Mouse (Mus musculus) retina, postnatal 7 days (tissue): ENCODE measurements around the gene Taf1a.
"Not testable (repeated sequence)": the region's sequence is repeated elsewhere in the genome, so short reads cannot be mapped to it uniquely, and the experiment has no call there.

Experiments used
- DNase-seq: peaks from one replicate; pipeline ENCODE4 v3.0.0-alpha.2; 2012; ENCODE audit warnings: low read depth, low spot score

Taf1a gene

DNA sequence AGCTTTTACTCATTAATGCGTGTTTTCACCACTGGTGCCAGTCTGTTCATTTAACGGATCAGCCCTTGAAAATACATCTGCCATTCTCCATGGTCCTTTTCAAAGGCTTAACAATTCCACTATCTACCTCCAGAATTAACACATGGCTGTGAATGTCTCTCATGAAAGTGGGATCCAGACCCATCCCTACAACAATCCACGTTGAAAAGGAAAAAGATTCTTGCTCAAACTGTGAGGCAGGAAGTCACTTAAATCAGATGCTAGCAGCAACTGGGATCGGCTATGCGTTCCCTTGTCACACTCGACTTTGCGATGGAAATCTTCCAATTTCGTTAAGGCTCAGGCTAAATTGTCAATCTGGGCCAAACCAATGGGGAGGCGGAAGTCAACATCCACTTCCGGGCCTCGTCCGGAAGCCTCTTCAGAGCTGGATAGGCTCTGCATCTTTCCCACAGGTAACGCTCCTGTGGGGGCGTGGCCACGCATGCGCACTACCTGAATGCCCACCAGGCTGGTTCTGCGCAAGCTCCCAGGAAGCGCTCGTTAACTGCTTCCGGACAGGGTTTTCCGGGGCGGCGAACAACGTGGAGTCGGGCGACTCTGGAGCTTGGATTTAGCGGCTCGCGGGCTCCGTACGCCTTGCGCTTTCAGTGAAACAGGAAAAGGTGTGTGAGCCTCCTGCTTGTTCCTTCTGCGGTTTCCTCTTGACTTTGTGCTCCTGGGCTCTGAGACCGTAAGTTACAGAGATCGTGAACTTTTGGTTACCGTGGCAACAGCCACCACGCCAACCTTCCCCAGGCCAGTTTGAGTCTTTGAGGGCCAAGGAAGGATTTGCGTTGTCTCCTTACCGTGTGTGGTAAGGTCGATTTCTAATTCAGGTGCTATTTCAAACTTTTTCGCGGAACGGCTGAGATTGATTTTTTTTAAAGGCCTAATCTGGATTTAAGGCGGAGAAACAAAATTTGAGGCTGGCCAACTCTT, at the start of gene Taf1a:
Taf1a (plus strand) TSS at position 556 of the 981 bp plus-strand sequence.
- peak; percentile 92 for DNase-seq

DNA sequence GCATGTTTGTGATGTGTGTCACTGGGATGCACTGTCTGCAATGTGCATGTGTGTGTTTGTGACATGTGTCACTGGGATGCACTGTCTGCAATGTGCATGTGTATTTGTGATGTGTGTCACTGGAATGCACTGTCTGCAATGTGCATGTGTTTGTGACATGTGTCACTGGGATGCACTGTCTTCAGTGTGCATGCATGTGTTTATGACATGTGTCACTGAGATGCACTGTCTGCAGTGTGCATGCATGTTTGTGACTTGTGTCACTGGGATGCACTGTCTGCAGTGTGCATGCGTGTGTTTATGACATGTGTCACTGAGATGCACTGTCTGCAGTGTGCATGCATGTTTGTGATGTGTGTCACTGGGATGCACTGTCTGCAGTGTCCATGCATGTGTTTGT, 45.9 kb upstream of the Taf1a start:
- not testable (repeated sequence) for DNase-seq

DNA sequence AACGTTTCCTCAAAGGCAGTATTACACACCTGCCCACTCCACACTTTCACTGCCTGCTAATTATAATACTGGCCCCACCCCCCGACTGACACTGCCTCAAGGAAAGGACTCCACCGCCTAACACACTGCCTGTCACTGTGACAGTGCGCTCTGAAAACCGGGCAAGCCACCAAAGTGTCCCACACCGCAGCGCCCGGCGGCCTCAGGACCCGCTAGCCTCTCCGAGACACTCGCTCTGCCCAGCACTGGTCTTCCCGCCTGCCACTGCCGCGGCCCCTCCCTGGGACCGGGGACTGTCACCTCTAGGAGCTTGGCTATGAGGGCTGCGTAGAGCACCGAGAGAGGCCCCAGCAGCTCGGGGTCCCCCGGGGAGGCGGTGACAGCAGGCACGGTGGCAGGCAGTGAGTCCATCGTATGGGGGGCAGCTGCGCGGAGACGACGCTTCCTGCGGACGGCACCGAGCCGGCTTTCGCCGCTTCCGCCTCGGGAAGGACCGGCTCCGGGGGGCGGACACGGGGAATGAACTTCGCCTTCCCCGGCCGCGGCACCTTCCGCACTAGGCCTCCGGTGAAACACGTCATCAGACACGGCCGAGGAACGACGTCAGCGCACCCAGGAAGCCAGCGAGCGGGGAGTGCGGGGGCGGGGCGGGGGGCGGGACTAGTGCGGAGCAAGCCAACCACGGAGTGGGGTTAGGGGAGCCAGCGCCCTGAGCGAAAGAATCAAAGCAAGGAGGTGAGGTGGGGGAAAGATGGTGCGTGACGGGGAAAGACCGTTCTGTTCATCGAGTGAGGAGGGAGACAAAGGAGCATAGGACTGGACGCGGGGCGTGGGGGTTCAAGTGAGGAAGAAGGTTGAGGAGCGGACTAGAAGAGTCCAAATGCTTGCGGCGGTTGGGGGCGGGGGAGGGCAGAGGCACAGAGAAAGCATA, 43.6 kb upstream of the Taf1a start:
- peak; percentile 84 for DNase-seq

DNA sequence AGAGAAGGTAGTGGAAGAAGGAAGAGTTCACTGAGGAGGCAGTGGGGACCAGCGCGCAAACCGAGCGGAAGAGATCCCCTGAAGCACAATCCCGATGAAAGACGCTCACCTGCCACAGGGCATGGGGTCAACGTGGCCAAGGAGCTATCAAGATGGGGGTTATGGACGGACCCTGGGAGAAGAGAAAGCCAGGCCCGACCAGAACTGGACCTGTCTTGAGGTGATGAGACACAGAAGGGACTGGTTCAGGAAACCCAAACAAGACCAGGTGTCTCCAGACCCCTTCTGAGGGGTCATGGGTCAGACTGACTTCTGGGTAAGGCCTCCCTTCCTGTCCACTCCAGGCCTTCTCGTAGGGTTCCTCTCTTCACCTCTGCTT, 43.0 kb upstream of the Taf1a start:
- no peak for DNase-seq

DNA sequence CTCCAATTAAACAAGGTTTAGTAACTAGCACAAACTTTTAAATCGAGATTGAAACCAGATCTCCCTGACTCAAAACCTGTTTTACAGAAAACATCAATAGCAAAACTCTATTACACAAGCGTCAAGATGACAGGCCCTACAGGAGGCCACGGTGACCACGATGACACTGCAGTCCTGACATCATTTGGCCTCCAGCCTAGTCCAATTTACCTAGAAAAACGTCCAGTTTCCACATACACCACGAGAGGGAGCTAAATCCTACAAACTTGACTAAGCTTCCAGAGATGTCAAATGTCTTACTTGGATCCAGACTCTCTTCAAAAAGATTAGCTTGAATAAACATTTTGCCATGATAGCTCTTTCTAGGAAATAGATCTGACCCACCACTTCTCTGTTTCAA, 38.9 kb upstream of the Taf1a start:
- peak; percentile 57 for DNase-seq

DNA sequence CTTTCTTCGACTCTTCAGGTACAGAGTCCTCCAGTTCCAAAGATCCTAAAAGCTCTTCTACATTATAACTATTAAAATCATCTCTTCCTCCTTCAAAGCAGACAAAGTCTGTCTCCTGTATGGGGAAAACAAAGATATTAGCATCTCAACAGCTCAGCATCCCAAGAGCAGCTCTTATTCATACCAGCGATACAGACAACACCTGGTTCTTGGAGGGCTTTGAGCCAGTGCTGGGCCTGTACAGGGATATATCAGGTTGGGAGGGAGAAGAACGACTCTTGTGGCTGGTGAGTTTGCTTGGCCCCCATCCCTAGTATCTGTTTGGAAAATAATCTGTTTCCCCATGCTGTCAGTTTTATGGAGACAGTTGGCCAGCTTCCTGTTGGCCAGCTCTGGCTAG, 29.9 kb upstream of the Taf1a start:
- DNase-seq: no peak

DNA sequence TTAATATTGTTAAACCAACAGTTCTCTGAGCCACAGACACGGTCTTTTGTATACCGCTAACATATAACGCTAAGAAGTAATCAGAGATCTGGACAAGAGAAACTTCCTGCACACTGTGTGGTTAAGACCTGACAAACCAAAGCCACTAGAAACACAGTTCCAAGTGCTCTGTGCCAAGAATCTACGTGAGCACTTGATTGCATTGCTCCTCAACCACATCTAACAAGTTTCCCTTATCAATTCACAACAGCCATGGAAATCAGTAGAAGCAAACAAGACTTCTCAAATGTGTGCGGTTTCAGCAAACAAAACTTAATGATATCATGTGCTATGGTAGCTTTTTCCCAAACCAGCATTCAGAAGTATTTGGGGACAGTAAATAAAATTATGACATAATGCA, 26.5 kb upstream of the Taf1a start:
- DNase-seq: no peak

DNA sequence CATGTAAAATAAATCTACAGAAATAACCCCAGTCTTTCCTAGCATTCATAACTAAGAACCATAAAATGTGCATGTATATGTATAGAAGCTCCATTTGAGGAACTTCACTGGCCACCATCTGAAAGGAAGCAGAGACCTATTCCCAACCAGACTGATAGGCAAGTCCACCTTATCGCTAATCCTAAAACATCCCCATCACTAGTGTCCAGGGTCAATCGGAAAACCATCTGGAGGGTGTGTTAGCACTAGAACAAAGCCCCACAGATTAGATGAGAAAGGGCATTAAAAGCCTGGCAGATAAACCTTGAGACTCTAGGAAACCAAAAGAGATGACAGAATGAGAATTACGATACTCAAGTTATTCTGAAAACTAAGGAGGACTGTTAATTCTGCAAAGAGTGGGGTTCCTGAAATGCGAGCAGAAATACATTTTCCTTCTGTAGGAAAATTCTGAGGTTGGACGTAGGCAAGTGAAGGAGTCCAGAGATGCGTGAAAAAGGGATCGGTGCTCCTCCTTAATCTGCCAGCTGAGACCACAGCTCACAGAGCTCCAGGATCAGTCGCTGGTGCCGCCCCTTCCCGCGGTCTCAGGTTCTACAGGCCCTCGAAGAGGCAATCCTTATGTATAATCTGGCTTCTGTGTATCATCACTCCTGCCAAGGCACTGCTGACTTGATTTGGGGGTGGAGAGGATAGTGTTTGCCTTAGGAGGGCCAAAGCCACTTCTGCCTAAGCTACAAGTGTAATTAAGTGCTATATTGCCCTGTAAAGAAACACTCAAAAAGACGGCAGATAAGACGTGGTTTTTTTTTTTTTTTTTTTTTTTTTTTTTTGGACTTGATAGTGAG, 25.8 kb upstream of the Taf1a start:
- DNase-seq: no peak

DNA sequence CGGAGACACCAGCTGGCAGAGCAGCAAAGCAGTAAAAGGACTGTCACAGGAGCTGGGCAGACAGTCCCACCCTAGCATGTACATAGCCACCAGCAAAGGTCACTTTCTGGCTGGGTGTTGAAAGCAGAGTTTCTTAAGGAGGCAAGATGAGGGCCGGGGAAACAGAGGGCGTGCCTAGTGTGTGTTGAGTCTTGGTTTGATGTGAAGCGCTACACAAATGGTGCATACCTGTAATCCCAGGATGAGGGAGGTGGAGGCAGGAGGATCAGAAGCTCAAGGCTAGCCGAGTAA, 25.3 kb upstream of the Taf1a start:
- DNase-seq: no peak

DNA sequence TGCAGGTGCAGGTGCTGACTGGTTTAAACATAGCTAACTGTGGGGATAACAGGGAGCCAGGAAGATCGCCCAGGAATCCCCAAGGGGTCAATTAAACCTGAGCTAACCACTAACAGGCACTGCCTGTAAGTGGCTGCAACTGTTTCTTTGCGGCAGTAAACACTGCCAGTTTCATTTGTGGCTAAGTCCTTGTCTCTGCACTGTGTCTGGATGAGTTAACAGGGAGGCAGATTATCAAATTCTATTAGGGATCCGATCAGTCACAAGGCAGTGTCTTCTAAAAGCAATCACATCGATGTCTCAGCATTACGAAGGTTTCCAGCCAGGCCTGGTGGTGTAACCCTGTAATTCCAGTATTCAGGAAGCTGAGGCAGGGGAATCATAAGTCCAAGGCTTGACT, 22.4 kb upstream of the Taf1a start:
- no peak for DNase-seq

DNA sequence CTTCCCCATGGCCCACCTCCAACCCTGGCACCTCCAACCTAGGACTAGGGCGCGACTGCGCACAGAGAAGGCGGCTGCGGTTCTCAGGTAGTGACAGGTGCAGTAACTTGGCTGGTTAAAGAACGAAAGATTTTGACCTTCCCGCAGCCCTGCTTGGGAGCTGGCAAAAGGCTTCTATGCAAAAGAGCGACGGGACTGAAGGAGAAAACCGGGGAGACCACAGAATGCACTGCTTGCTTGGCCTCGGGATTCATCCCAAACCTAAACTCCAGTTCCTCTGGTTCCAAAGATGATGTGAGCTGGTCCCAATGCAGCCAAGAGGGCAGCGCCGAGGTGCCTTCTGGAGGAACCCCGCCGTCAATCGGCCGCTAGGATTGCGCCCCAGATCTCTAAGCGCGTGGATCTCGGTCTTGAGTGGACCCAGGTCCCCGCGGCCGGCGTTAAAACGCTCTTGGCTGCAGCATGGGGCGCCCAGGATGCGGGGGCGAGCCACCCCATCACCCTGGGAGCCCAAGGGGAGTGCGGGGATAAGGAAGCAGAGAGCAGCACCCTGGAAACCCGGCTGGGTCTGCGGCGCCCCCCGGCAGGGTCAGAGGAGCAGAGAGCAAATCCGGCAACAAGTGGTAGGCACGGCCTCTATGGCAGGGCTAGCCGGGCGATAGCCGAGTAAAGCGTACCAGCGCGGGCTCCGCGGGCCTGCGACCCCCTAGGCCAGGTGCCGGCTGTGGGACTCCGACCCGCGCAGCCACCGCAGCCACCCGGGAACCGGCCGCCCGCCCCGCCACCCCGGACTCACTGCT, 20.0 kb upstream of the Taf1a start:
- no peak for DNase-seq

DNA sequence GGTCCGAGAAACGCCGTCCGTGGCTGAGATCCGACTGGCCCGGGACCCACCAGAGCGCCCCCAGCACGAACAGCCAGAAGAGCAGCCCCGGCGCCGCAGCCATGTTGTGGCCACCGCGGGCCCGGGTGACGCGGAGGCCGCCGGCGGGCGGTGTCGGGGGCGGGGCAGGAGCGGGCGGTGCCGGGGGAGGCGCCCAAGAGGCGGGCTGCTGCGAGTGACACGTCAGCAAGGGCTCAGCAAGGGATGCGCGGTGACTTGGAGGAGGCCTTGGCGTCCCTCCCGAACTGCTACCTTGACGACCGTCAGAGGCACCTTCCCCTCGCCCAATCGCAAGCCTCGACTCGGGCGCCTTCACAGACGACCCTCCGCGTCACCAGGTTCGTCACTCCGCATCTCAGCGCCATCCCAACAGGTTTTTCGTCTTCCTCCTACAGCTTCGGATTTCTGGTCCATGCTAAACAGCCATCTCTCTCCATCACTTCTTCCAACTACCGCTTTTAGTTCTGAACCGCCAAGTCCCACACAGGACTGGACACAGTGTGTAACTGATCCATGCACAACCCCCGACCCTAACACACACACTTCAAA, 19.3 kb upstream of the Taf1a start, which contains the start of gene Mia3:
Mia3 (minus strand) TSS at position 127 of the 588 bp plus-strand sequence.
- DNase-seq: peak; percentile 78

DNA sequence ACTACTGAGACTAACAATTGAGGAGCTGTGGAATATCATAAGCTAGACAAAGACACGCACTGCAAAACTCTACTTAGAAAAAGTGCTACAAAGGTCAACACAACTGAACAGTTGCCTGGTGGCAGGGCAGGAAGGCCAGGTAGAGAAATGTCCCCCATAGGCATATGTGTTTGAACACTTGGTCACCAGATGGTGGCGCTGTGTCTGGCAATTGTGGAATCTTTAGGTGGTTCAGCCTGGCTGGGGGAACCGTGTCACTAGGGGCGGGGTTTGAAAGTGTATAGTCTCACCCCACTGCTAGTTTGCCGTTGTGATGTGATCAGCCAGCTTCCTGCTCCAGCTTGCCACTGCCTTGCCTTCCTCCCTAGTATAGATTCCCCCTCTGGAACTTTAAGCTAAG, 14.1 kb upstream of the Taf1a start:
- DNase-seq: no peak

DNA sequence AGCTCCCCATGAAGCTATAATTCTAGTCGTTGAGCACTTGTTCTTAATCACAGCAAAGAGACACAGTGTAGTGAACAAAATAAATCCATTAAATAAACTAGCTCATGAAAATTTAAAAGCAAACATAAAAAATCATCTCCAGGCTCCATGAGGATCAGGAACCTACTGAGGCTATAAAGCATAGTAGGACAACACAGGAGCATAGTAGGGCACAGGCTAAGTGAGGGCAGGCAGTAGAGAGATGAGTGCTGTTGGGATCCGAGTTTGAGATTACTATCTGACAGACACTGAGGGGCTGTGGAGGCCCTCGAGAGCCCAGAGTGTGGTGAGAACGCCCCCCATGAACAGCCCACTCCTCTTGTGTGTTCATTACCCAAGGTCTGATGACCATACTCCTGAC, 11.7 kb upstream of the Taf1a start:
- no peak for DNase-seq

DNA sequence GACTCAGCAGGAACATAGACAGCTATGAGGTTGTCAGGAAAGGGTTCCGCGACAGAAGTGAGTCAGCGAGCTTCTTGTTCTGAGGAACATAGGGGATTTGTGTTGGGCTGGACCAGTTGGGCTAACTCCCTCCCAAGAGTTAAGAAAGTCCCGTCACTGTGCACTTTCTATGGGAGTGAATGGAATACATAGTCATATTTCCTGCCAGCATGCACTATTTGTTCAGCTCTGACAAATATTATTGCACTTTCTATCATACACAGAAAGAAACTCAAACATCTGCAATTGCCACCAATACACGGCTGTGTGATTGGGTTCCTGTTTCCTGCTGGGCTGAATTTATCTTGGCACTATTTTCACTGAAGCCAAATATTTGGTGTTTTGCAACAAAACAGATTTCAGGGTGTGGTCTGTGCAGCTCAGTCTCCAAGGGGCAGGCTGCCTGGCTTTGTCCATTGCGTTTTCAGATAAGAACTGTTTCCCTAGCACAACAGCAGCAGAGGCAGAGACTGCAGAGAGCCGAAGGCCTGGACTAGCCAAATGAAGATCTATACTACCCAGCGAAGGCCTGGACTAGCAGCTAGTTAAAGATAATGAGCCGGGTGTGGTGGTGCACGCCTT, 10.3 kb upstream of the Taf1a start:
- DNase-seq: no peak

DNA sequence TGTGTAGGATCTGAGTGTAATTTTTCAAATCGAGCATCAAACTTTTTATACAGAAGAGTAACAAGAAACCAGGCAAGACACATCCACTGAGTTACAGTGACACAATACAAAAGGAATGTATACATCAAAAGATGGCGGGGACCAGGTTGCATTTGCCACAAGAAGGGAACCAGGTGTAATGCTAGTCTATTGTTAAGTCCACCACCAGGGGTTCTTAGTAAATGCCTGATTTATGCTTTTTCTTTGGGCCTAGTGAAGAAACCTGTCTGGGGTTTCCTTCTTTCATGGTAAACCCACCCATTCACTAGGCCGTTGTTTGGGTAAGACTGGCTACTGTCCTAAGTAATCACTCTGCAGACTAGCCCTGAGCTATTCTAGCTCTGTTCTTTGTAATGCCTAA, 9.4 kb upstream of the Taf1a start:
- DNase-seq: not testable (repeated sequence)

DNA sequence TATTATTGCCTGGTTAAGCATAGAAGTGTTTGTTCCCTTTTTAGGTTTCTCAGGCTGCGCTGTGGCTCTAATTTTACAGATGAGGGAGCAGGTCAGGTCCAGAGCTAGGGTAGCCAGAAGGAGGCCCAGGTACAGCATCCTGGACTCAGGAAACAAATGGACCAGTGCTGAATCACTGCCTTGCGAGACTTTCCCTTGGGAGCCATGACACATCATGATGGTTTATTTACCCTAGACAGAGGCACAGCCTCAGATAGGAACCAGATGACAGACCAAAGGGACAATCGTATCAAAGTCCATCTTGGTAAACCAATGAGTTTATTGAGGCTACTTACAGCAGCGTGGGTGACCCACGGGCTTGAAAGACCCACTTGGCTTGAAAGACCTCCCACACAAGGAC, 7.0 kb upstream of the Taf1a start:
- DNase-seq: no peak

DNA sequence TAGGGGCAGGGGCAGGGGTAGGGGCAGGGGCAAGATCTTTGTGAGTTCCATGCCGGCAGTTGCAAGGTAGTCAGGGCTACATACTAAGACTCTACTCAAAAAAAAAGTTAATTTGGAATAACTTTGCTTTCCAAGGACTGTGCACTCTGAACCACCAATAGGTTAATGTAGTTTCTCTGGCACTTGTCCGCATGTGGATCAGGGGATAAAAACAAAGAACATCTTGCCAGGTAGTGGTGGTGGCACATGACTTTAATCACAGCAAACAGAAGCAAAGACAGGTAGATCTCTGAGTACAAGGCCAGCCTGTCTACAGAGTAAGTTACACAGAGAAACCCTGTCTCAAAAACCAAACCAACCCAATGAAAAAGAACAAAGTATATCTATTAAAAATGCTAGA, 6.2 kb upstream of the Taf1a start:
- no peak for DNase-seq

DNA sequence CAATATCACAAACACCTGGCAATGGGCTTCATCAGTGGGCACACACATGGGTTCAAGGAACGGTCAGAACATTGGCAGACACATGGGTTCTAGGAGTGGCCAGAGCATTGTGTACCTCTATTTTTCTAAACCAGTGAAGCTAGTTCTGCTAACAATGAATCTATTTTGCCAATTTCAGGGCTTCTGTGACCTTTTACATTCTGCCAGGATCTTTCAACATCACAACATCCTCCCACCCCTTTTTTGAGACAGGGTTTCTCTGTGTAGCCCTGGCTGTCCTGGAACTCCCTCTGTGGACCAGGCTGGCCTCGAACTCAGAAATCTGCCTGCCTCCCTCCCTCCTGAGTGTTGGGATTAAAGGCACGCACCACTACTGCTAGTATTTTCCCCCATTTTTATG, 1.4 kb upstream of the Taf1a start:
- DNase-seq: not testable (repeated sequence)

DNA sequence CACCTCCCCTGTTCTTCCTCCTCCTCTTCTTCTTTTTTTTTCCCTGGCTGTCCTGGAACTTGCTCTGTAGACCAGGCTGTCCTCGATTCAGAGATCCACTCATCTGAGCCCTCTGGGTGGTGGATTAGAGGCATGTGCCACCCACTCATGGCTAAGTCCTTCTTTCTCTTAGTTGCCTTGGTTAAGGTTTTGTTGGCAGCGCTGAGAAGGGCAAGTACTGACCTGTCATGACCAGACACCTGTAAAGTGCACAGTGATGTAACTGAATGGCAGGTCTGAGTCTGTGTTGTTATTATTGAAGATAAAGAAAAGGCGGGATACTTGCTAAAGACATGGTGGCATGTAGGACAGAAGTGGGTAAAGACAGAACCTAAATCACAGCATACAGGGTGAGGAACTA, 14.6 kb downstream of the Taf1a start:
- no peak for DNase-seq
